Mouse (Mus musculus): ENCODE measurements at regions not wholly inside any gene's neighbourhood (a gene's known extent, or its start where the extent isn't known, plus 50 kb on each side); places are given as distances from the start of the nearest gene placed in this dataset.

DNA sequence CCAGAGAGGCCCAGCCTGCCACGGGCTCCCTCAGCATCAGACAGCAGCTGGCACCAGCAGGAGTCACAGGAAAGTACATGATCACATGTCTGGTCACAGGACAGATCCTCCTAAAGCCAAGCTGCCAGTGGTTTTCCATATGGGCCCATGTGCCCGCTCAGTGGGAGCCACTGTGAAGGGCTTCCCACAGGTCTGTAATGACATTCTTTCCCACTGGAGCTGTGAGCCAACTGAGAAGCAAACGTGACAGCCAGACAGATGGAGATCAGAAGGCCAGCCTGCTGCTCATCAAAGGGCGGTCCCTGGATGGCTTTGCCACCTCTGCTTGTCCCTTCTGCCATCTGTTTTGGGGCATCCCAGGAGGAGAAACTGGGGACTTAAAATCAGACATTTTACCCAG lies 121.8 kb upstream of the Kcnj6 start:
- H3K4me2 ChIP-seq (ENCODE audit: low read depth): no peak overlapping the region

DNA sequence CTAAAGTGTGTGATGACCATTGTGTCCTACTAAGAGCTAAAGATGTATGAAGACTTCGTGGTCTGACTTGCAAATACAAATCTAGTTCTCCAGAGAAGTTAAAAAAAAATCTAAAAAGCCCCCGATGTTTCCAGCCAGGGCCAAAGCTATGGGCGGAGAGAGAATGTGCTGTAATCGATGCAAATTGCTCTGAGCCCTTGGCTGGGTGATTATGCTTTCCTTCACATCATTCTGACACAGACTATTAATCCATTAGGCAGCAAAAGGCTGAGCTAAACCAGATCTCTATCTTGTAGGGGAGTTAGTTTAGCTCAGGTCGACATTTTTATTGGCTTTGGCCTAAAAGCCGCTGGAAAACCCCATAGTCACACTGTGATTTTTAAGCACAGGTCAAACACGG lies 124.5 kb upstream of the Kcnj6 start:
- Histone ChIP-seq H3K4me3 (ENCODE audit: low read depth, low read length) (no peak overlapping the region), H3K4me2 (ENCODE audit: low read depth) (no peak overlapping the region), H3K27me3 (ENCODE audit: insufficient read depth, low read length) (no peaks in the 10 kb centered on the region), H3K27ac (ENCODE audit: low read depth, low read length) (no peak overlapping the region), H3K4me1 (ENCODE audit: insufficient read depth) (no peaks in the 10 kb centered on the region), H3K9ac (no peak overlapping the region), H3K9me3 (ENCODE audit: low read length) (no peaks in the 10 kb centered on the region), H3K36me3 (ENCODE audit: insufficient read depth) (no peaks in the 10 kb centered on the region)
- no peak for DNase-seq
- TF ChIP-seq CTCF (IDR thresholded peaks at IDR 0.05; ENCODE audit: low read depth): no peak
- no peak for ATAC-seq
- whole genome bisulfite sequencing: 55% methylated on average over 7 of the region's 7 CpGs

More for the DNA sequence above, 121.8 kb upstream of the Kcnj6 start:
- H3K27ac ChIP-seq (ENCODE audit: low read depth, low read length): no peak overlapping the region
- DNase-seq (no peak), ATAC-seq (no peak; the same call in 1 of the 2 replicates)
- TF ChIP-seq CTCF (IDR thresholded peaks at IDR 0.05; ENCODE audit: low read depth): no peak
- 44% methylated on average over 4 of the region's 4 CpGs for WGBS
- no peaks in the 10 kb centered on the region for H3K4me1 ChIP-seq (ENCODE audit: insufficient read depth)
- no peak overlapping the region for H3K9ac ChIP-seq
- H3K36me3 ChIP-seq (ENCODE audit: insufficient read depth): no peaks in the 10 kb centered on the region
- no peaks in the 10 kb centered on the region for H3K9me3 ChIP-seq (ENCODE audit: low read length)
- H3K4me3 ChIP-seq (ENCODE audit: low read depth, low read length): no peak overlapping the region
- H3K27me3 ChIP-seq (ENCODE audit: insufficient read depth, low read length): no peaks in the 10 kb centered on the region

DNA sequence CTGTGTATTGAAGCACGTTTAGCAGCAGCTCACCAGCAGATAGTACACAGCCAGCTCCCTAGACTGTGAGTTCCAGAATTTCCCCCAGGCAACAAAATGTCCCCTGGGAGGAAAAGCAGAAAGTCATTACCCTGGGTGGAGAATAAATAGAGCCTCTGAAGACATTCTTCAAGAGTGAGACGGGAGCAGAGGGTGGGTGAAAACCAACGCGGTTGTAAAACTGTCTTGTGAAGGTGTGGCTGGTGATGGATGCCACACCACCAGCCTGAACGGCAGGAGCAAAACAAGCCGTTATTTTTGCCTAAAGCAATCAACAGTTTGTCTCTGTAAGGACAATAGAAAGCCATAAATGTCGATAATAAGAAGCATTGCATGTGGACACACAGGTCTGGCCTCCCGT lies 129.7 kb upstream of the Kcnj15 start:
- no peaks in the 10 kb centered on the region for H3K27me3 ChIP-seq (ENCODE audit: insufficient read depth, low read length)
- DNase-seq (no peak), ATAC-seq (no peak)
- H3K4me2 ChIP-seq (ENCODE audit: low read depth): no peak overlapping the region
- H3K9ac ChIP-seq: no peak overlapping the region
- H3K36me3 ChIP-seq (ENCODE audit: insufficient read depth): no peaks in the 10 kb centered on the region
- no peak overlapping the region for H3K4me3 ChIP-seq (ENCODE audit: low read depth, low read length)
- H3K27ac ChIP-seq (ENCODE audit: low read depth, low read length): no peak overlapping the region
- 64% methylated on average over 8 of the region's 8 CpGs for WGBS
- no peak for TF ChIP-seq CTCF (IDR thresholded peaks at IDR 0.05; ENCODE audit: low read depth)
- no peaks in the 10 kb centered on the region for H3K4me1 ChIP-seq (ENCODE audit: insufficient read depth)
- no peaks in the 10 kb centered on the region for H3K9me3 ChIP-seq (ENCODE audit: low read length)

DNA sequence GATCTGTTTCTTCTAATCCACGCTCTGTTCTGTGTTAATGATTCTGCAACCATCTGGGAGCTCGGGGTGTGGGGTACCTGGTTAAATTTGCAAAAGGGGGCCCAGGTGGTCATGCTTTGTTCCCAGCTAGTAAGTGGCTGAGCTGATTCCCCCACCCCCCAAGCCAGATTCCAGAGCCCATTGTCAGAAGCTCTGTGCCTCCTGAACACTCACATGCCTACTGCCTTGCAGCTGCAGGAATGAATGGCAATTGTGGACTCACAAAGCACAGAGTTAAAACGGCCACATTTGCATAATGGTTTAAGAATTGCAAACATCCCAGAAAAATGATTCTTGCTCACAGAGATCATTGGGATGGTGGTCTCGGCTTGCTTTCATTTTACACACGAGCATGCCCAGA lies 125.5 kb upstream of the Kcnj15 start:
- 22% methylated on average over 5 of the region's 5 CpGs for WGBS
- Histone ChIP-seq H3K4me1 (ENCODE audit: insufficient read depth) (no peaks in the 10 kb centered on the region), H3K4me2 (ENCODE audit: low read depth) (no peak overlapping the region), H3K36me3 (ENCODE audit: insufficient read depth) (no peaks in the 10 kb centered on the region), H3K4me3 (ENCODE audit: low read depth, low read length) (no peak overlapping the region), H3K9me3 (ENCODE audit: low read length) (no peaks in the 10 kb centered on the region), H3K9ac (no peak overlapping the region), H3K27me3 (ENCODE audit: insufficient read depth, low read length) (no peaks in the 10 kb centered on the region; the same call in 1 of the 2 replicates), H3K27ac (ENCODE audit: low read depth, low read length) (no peak overlapping the region)
- no peak for DNase-seq
- TF ChIP-seq CTCF (IDR thresholded peaks at IDR 0.05; ENCODE audit: low read depth): no peak
- peak; percentile 34; the same call in 1 of the 2 replicates for ATAC-seq

DNA sequence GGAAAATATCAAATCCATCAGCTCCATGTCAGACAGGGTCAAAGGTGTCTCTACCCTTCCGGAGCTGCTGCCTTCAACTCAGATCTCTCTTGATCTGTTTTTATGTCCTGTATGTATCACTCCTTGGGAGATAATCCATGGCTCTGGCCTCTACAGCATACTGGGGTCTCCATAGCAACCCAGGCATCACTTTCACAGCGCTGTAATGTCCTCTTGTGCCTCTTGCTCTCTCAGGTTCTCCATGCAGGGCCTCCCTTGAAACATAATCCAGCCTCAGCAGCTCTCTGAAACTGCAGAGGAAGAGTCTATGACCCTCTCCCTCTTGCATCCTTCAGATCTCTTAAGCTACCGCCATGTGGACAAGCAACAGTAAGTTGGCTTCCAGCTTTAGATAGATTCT lies 118.5 kb upstream of the Kcnj15 start:
- Histone ChIP-seq H3K4me1 (ENCODE audit: insufficient read depth) (no peaks in the 10 kb centered on the region), H3K27me3 (ENCODE audit: insufficient read depth, low read length) (no peaks in the 10 kb centered on the region), H3K4me2 (ENCODE audit: low read depth) (no peak overlapping the region), H3K36me3 (ENCODE audit: insufficient read depth) (no peaks in the 10 kb centered on the region), H3K27ac (ENCODE audit: low read depth, low read length) (no peak overlapping the region), H3K4me3 (ENCODE audit: low read depth, low read length) (no peak overlapping the region), H3K9ac (no peak overlapping the region), H3K9me3 (ENCODE audit: low read length) (no peaks in the 10 kb centered on the region)
- peak; percentile 73 for ATAC-seq
- peak; percentile 46 for DNase-seq
- 71% methylated on average over 3 of the region's 3 CpGs for WGBS
- no peak for TF ChIP-seq CTCF (IDR thresholded peaks at IDR 0.05; ENCODE audit: low read depth)

DNA sequence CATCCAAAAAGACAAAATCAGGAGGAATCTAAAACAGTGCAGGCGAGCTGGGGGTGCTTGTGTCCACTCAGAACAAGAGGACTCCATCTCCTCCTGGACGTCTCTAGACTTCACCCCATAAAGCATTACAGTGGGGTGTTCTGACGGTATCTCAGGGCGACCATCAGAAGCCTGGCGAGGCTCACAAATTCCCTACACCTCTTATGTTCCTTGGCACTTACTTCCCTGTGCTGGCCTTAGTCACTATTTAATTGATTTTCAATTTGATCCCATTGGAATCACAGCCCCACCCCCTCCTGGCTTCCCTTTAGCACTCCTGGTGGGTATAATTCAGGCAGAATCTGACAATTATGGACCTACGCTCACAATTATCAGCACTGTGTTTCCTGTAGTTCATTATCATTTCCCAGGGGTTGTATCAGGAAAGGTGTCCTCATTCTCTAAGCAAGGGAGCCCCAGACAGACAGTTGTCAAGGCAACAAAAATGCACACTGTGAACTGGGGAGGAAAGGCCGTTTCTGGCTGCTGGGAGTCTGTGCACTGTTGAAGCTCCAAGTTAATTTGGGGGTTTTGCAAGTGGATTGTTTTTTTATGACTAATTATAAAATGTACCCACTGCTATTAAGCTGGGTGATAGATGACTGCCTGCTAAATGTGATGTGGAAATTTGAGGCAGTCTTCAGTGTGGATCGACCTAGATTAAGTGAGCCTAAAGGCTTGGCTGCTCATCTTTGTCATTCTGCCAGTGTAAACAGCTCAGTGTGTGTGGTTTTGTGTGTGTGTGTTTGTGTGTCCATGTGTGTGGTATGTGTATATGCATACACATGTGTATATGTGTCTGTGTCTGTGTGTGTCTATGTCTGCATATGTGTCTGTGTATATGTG lies 115.6 kb upstream of the Kcnj15 start:
- DNase-seq (no peak), ATAC-seq (peak; percentile 65)
- Histone ChIP-seq H3K36me3 (ENCODE audit: insufficient read depth) (no peaks in the 10 kb centered on the region), H3K4me3 (ENCODE audit: low read depth, low read length) (no peak overlapping the region), H3K4me2 (ENCODE audit: low read depth) (no peak overlapping the region), H3K27ac (ENCODE audit: low read depth, low read length) (0 out of 2 replicates have a peak overlapping the region, but pooled peaks have one; percentile 15), H3K4me1 (ENCODE audit: insufficient read depth) (no peaks in the 10 kb centered on the region), H3K27me3 (ENCODE audit: insufficient read depth, low read length) (no peaks in the 10 kb centered on the region), H3K9ac (no peak overlapping the region), H3K9me3 (ENCODE audit: low read length) (no peaks in the 10 kb centered on the region)
- 48% methylated on average over 8 of the region's 8 CpGs for WGBS
- no peak for TF ChIP-seq CTCF (IDR thresholded peaks at IDR 0.05; ENCODE audit: low read depth)

DNA sequence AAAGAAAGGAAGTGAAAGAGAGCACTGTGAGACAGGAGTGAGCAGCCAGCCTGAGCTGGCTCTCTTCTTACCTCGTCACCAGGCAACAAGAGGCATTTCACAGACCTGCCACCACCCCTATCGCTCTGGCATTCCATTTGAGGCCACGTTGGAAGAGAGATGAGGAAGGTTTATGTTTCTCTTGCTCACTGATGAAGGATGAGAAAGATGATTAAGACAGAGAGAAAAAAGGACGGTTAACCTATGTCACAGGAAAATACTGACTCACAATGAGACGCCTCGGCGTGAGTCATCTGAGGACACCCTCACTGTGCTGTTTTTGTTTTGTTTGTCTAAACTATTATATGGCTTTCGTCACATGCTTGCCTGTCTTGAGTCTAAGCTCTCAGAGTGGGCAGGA lies 106.9 kb upstream of the Kcnj15 start:
- no peaks in the 10 kb centered on the region for H3K9me3 ChIP-seq (ENCODE audit: low read length)
- TF ChIP-seq CTCF (IDR thresholded peaks at IDR 0.05; ENCODE audit: low read depth): no peak
- H3K27me3 ChIP-seq (ENCODE audit: insufficient read depth, low read length): no peaks in the 10 kb centered on the region
- no peak overlapping the region for H3K27ac ChIP-seq (ENCODE audit: low read depth, low read length)
- 0 out of 2 replicates have a peak, but pooled peaks cover 5% of the 10 kb centered on the region for H3K4me1 ChIP-seq (ENCODE audit: insufficient read depth)
- 60% methylated on average over 8 of the region's 8 CpGs for whole genome bisulfite sequencing
- H3K36me3 ChIP-seq (ENCODE audit: insufficient read depth): no peaks in the 10 kb centered on the region
- no peak overlapping the region for H3K4me2 ChIP-seq (ENCODE audit: low read depth)
- DNase-seq (no peak), ATAC-seq (peak; percentile 50; the same call in 1 of the 2 replicates)
- no peak overlapping the region for H3K9ac ChIP-seq
- no peak overlapping the region for H3K4me3 ChIP-seq (ENCODE audit: low read depth, low read length)

Data from forebrain, postnatal 0 days (tissue).